Mouse (Mus musculus) ovary, adult 18-20 months (tissue): ENCODE measurements around the gene Mdfi.
"Not testable (repeated sequence)": the region's sequence is repeated elsewhere in the genome, so short reads cannot be mapped to it uniquely, and the experiment has no call there.

Source experiments
- DNase-seq: peaks from one replicate; pipeline ENCODE4 v3.0.0; 2022; ENCODE audit warnings: low spot score, mixed read lengths

Mdfi gene

DNA sequence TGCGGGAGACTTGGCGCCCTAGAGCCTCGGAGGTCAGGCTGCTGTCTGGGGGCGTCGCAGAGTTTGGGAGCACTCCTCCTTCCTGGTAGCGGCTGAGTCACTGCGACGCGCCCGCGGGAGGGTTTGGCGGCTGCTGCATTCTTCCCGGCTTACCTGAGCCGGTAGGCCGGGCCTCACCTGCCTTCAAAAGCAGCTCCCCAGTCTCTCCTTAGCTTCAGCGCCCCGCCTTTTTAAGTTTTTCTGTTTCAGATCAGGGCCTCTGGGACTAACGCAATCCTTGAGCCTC lies at the start of gene Mdfi:
Gene Mdfi (minus strand): TSS at position 210 of the 286 bp plus-strand sequence.
- no peak for DNase-seq

DNA sequence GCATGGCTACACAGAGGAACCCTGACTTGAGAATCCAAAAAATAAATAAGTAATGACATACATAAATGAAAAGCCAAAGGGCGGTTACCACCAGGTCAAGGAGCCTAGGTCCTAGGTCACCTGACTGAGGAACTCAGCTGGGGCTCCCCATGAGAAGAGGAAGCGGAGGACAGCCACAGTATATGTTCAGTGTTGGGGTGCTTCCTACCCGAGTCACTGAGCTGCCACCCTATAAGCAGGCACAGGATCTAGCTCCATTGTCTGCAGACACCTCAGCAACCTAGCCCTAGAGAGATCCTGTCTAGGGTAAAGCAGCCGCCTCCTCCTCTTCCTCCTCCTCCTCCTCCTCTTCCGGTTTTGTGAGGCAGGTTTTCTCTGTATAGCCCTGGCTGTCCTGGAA lies 48.6 kb upstream of the Mdfi start:
- no peak for DNase-seq

DNA sequence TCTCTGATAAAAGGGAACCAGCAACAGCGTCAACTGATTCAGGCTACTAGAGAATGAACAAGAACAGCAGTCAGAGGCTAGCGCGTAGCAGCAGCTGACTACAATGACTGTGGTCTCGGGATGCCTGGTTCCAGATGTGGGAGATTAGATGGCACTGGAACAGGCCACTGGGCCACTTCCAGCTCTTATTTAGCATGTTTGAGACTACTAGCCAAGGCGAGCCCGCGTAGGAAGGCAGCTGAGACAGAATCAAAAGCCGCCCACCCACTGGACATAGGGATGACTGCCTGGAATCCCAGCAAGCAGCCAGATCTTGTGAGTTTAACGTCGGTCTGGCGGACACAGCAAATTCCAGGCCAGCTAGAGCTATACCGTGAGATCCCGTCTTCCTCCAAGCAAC lies 46.8 kb upstream of the Mdfi start:
- DNase-seq: no peak

- DNase-seq: no peak
These were observed 44.7 kb upstream of the Mdfi start for GRCm38 (mm10) chr17:47879207-47879606.

- DNase-seq: no peak
These were observed 44.0 kb upstream of the Mdfi start for GRCm38 (mm10) chr17:47878378-47879089.

- no peak for DNase-seq
These were observed 43.4 kb upstream of the Mdfi start for GRCm38 (mm10) chr17:47877715-47878377.

DNA sequence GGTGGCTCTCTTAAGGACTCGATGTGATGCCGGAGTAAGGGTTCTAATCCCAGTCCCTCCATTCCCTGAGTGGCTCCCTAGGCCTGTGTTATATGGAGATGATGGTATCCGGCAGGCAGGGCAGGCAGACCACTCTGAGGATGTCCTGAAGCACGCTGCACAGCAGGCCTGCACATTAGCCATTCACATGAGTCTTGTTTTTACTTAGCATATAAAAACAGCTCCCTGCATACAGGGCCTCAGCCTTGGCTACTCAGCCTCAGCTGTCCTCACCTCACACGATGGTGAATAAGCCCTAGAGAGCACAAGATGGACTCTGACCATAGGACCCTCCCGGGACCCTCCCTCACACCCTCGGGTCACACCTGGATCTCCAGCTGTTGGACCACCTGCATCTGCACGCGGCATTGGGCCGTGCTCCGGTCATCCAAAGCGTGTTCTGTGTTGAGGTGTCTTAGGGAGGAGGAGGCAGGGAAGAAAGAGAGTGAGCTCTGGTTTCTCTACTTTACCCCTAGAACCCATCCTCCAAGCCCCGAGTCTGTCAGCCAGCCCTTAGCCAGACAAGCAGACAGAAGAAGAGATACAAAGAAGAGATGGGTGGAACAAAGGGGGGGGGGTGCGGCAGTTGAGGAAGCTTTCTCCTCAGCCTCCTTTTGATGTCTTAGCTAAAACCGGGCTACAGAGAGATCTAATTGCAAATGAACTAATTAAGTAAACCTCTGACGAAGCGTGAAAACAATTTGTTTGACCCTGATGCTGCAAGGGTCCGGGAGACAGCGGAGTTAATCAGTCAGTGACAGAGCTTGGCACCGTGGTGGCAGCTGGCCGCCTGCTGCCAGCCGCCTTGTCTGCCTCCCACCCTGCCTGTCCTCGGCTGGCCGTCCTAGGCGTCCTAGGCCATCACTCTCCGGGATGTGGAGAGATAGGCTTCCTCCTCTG lies 42.6 kb upstream of the Mdfi start:
- no peak for DNase-seq

DNA sequence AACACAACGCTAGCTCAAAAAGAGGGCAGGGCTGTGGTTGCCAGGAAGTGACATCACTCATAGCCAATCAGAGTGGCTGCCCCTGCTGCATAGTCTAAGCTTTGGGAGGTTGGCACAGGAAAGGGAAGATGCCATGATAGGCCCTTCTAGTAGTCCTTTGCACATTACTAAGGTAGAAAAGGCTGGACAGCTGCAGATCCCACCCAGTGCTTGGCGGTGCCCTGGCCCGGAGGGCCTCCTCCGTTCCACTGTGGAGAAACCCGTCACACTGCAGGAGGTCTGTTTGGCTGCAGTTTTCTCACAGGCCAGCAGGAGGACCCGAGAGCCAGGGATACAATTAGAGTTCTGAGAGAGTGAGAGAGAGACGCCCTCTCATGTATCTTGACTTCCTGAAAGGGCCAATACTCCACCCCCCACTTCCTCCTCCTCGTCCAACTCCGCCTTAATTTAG lies 38.9 kb upstream of the Mdfi start:
- DNase-seq: peak; percentile 44

GRCm38 (mm10) chr17:47872311-47873011 lies 38.0 kb upstream of the Mdfi start:
- no peak for DNase-seq

DNA sequence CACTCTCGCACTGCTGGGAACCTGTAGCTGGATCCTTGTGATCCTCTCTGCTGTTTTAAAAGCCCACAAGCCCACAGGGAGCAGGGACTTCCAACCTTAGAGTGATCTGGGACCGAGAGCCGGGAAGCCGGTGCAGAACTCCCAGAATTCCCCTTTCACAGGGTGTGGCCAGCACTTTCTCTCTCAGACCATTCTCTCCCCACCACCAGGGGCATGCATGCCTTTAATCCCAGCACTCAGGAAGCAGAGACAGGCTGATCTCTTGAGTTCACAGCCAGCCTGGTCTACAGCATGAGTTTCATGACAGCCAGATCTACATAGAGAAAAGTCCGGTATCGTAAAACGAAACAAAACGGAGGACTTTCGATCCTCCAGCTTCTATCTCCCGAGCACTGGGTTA lies 35.4 kb upstream of the Mdfi start:
- DNase-seq: no peak

DNA sequence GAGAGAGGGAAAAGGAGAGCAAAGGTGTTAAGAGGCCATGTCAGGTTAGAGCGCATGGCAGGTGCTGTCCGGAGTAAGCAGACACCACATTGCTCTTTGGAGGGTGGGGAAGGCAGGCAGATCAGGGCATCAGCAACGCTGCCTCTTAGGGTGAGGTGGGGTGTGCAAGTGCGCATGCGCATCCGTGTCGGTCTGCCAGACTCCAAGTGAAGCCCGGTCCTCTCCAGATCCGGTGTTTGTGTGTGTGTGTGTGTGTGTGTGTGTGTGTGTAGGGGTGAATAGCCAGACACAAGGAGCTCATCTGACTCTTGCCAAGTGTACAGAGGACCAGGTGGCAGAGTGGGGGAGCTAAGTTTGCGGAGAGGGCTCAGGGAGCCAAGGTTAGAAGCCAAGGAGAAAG lies 31.5 kb upstream of the Mdfi start:
- DNase-seq: no peak

DNA sequence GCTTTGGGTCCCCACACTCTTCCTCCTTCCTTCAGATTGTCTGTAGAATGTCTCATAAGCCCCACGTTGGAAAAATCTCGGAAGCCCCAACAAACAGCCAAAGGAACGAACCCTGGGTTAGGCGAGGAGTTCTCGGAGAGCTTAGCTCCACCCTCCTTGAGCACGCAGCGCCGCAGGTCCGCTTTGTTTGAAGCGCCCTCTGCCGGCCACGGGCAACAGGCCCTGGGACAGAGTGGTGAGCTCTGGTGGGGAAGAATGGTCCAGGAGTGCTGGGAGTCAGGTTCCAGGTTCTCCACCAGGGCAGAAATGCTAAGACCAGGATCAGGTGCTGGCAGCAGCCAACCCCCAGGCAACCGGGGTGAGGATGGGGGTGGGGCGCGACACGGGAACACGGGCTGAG lies 30.0 kb upstream of the Mdfi start:
- DNase-seq: peak; percentile 72

DNA sequence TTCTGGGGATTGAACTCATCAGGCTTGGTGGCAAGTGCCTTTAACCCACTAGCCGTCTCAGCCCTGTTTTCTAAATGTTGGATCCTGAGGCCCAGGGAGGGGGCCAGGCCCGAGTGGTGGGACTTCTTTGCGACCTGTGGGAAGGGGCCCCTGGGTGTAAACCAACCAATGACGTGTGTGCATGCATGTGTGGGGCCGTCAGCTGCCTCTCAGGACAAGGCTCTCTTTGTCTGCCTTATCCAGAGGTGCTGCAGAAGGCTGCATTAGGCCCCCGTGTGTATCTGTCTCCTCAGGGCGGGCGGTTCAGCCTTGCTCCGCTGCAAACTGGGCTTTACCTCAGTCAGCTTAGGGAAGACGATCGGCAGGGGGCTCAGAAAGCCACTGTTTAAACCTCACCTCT lies 28.9 kb upstream of the Mdfi start:
- no peak for DNase-seq

DNA sequence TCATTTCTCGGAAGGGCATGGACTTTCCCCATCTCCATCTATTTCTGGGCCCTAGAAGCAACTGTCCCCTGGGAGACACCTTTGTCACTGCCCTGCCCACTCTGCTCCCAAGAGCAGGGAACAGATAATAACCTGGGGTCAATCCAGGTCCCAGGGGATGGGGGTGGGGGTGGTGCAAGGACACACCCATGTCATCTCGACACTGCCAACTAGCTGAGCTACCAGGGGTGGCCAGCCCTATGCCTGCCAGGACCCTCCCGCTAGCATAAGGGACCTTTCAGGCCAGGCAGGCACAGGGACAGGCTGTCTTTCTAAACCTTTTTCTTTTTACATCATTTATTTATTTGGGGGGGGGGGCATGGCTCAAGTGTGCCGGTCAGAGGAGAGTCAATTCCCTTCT lies 28.5 kb upstream of the Mdfi start:
- no peak for DNase-seq

DNA sequence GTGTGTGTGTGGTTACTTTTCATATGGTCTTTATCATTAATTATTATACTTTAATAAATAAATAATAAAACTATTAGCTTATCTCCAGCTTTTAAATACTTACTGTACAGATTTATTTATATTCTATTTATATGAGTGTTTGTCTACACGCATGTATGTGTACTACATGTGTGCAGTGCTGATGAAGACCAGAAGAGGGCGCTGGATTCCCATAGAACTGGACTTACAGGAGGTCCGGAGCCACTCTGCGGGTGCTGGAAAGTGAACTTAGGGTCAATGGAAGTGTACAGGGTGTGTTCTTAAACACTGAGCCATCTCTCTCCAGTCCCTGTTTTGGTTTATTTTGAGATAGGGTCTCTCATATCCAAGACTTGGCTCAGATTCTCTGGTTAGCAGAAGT lies 21.1 kb upstream of the Mdfi start:
- no peak for DNase-seq

DNA sequence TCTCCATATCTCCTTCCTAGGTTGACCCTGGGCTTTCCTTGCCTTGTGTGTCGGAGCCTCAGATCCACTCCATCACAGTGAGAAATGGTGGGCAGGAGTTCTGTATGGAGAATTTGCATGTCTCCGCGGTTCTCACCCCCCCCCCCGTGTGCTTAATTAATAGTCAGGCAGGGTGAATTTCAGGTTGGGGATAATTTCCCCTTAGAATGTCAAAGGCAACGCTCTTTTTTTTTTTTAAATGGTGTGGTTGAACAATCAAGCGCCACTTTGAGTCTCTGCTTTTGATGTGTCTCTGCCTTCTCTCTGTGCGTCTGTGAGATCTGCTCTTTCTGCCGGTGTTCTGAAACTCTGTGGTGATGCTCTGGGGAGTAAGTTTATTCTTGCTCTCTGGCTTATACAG lies 20.4 kb upstream of the Mdfi start:
- DNase-seq: no peak

DNA sequence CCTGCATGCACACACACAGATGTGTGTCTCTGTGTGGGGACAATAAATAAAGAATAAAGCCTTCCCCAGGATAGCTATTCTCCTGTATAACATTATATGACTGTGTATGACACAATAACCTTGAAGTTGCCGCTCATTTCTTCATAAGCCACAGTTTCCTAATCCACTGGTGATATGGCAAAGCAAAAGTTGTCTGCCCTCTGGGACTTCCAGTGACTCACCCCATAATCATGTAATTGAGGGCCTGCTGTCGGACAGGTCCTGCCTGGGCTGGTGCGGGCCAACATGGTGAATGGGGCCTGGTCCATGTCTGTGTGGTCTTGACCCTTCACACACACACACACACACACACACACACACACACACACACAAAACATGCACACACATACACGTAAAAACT lies 19.3 kb upstream of the Mdfi start:
- DNase-seq: no peak

GRCm38 (mm10) chr17:47853336-47853735 lies 18.8 kb upstream of the Mdfi start:
- DNase-seq: no peak

GRCm38 (mm10) chr17:47851798-47852360 lies 17.4 kb upstream of the Mdfi start:
- not testable (repeated sequence) for DNase-seq

DNA sequence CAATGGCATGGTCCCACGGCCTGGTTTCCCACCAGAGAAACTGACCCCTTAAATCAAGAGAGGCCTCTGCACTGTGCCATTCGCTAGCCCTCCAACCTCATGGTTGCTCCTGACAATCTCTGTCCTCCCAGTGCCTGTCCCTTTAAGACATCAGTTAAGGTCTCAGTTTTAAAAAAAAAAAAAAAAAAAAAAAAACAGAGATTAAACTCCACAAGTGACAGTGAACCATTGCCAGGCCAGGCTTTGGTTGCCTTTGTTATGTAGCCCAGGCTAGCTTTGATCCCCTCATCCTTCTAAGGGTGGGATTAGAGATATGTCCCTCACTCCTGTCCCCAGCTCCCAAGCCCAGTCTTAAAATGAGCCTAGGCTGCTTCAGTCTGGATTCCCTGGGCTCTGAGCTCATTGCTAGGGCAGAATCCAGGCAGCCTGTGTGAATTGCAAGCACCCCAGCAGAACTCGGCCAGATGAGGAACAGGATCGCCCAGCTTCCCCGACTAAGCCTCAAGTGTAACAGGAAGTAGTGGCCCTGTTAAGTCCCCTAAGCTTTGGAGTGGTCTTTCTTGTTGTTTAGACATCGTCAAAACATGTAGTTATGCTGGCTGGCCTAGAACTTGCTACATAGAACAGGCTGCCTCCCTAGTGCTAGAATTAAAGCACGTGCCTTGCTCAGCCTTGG lies 16.3 kb upstream of the Mdfi start:
- DNase-seq: no peak

GRCm38 (mm10) chr17:47850035-47850434 lies 15.5 kb upstream of the Mdfi start:
- no peak for DNase-seq
